Mouse (Mus musculus) limb, embryonic 11.5 days (tissue): Measurements from ENCODE around the gene Wnk4. TPM values are rescaled to one million over a fixed set of nuclear protein-coding genes. Genes with fewer than 3 reads are reported as not detected.
"Not testable (repeated sequence)": the region's sequence is repeated elsewhere in the genome, so short reads cannot be mapped to it uniquely, and the experiment has no call there.

Experiments used
- ATAC-seq: fragments of 200-750 bp; cut with Nextera tagmentation; 2 replicates; pipeline ENCODE4 v1.8.0; 2017; ENCODE audit warnings: low read depth; ENCODE audit not compliant: insufficient number of reproducible peaks, low FRiP score, low TSS enrichment
- DNase-seq: peaks from one replicate; pipeline ENCODE4 v3.0.0-alpha.2; 2015; ENCODE audit warnings: low spot score
- H3K27ac ChIP-seq: fragments of 300-500 bp; sonication (generic); replicated peaks from 2 replicates; pipeline ENCODE4 v1.5.1; 2014; ENCODE audit warnings: low read depth, mild to moderate bottlenecking, low read length
- H3K27me3 ChIP-seq: fragments of 300-500 bp; sonication (generic); 2 replicates; pipeline ENCODE4 v1.6.1; 2014; ENCODE audit warnings: mild to moderate bottlenecking, low read length, mixed read lengths; ENCODE audit not compliant: control insufficient read depth, insufficient read depth
- H3K36me3 ChIP-seq: fragments of 300-500 bp; sonication (generic); 2 replicates; pipeline ENCODE4 v1.6.1; 2014; ENCODE audit warnings: mild to moderate bottlenecking, low read length, moderate library complexity, mixed read lengths; ENCODE audit not compliant: control insufficient read depth, insufficient read depth
- H3K4me1 ChIP-seq: fragments of 300-500 bp; sonication (generic); 2 replicates; pipeline ENCODE4 v1.6.1; 2014; ENCODE audit warnings: low read length, mixed read lengths; ENCODE audit not compliant: control insufficient read depth, insufficient read depth
- H3K4me2 ChIP-seq: fragments of 300-500 bp; sonication (generic); 2 replicates; pipeline ENCODE4 v1.6.1; 2014; ENCODE audit warnings: low read depth, mild to moderate bottlenecking, moderate library complexity; ENCODE audit not compliant: severe bottlenecking
- H3K4me3 ChIP-seq: fragments of 300-500 bp; sonication (generic); 2 replicates; pipeline ENCODE4 v1.5.1; 2014; ENCODE audit warnings: low read depth, low read length
- H3K9ac ChIP-seq: fragments of 300-500 bp; sonication (generic); 2 replicates; pipeline ENCODE4 v1.6.1; 2014; ENCODE audit warnings: mild to moderate bottlenecking, low read length
- H3K9me3 ChIP-seq: fragments of 300-500 bp; sonication (generic); 2 replicates; pipeline ENCODE4 v1.6.1; 2016; ENCODE audit warnings: low read length; ENCODE audit not compliant: control insufficient read depth
- WGBS: fragments of 180-500 bp; shearing (Covaris S2); extraction: QIAGEN DNeasy Blood & Tissue Kit; methylation state at CpG from one replicate; pipeline ENCODE4 v1.1.7; 2014; 5-methylcytosine and 5-hydroxymethylcytosine counted together
- polyA plus RNA-seq: library from polyadenylated mRNA; unstranded; fragments of >200 nt; fragmentation: Nextera tagmentation; extraction: Ambion mirVana; gene quantifications from 2 replicates; pipeline ENCODE4 v1.2.1, GENCODE M21; 2014

Gene Wnk4
- polyA plus RNA-seq, 1 experiment from 2014 or later = 7.0 TPM

DNA sequence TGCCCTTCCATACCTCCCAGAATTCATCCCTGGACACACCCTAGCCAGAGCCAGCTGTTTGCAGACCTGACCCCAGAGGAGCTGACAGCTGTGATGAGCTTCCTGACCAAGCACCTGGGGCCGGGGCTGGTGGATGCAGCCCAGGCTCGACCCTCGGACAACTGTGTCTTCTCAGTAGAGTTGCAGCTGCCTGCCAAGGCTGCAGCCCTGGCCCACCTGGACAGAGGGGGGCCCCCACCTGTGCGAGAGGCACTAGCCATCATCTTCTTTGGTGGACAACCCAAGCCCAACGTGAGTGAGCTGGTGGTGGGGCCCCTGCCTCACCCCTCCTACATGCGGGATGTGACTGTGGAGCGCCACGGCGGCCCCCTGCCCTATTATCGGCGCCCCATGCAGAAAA is 64.8 kb downstream of the Wnk4 start:
- H3K4me3 ChIP-seq, H3K9ac ChIP-seq, DNase-seq, H3K4me2 ChIP-seq, ATAC-seq, H3K9me3 ChIP-seq, H3K27me3 ChIP-seq, H3K27ac ChIP-seq, H3K4me1 ChIP-seq: not testable (repeated sequence)
- 91% methylated on average over 11 of the region's 11 CpGs for WGBS
- peaks cover 28% of the 10 kb centered on the region for H3K36me3 ChIP-seq

DNA sequence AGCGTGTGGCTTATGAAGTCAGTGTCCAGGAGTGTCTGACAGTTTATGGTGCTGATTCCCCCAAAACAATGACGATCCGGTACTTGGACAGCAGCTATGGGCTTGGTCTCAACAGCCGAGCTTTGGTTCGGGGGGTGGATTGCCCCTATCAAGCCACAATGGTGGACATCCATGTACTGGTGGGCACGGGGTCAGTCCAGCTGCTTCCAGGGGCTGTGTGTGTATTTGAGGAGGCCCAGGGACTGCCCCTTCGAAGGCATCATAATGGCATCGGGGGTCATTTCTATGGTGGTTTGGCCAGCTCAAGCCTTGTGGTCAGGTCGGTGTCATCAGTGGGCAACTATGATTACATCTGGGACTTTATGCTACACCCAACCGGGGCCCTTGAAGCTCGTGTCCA is 65.8 kb downstream of the Wnk4 start:
- H3K4me2 ChIP-seq = no peak overlapping the region
- no peaks in the 10 kb centered on the region for H3K9me3 ChIP-seq
- ATAC-seq (no peak), DNase-seq (no peak)
- no peaks in the 10 kb centered on the region for H3K27me3 ChIP-seq
- H3K4me1 ChIP-seq = no peaks in the 10 kb centered on the region
- no peak overlapping the region for H3K27ac ChIP-seq
- peaks cover 21% of the 10 kb centered on the region for H3K36me3 ChIP-seq
- no peak overlapping the region for H3K9ac ChIP-seq
- 85% methylated on average over 11 of the region's 11 CpGs for WGBS
- no peak overlapping the region for H3K4me3 ChIP-seq

Other genes with a start within 250 kb of the Wnk4 start
- 5.2 and 5.3 TPM in 2 replicates for gene Naglu, start 190.6 kb upstream of the Wnk4 start, polyA plus RNA-seq
- 0.15 TPM in 1 of 2 replicates, not detected in the other for gene Hsd17b1, start 182.2 kb upstream of the Wnk4 start, polyA plus RNA-seq
- gene Coasy, start 178.0 kb upstream of the Wnk4 start, polyA plus RNA-seq = 40.5 and 49.4 TPM in 2 replicates
- 40.6 and 48.9 TPM in 2 replicates for gene Mlx, start 173.3 kb upstream of the Wnk4 start, polyA plus RNA-seq
- 71.1 and 71.6 TPM in 2 replicates for gene Psmc3ip, start 165.1 kb upstream of the Wnk4 start, polyA plus RNA-seq
- 10.3 and 10.8 TPM in 2 replicates for gene Retreg3, start 140.7 kb upstream of the Wnk4 start, polyA plus RNA-seq
- gene Tubg1, start 140.6 kb upstream of the Wnk4 start, polyA plus RNA-seq = 113 and 119 TPM in 2 replicates
- gene Tubg2, start 104.7 kb upstream of the Wnk4 start, polyA plus RNA-seq = 4.8 and 5.0 TPM in 2 replicates
- gene Cntnap1, start 90.0 kb upstream of the Wnk4 start, polyA plus RNA-seq = 0.04 and 0.21 TPM in 2 replicates
- 2.6 and 4.1 TPM in 2 replicates for gene Plekhh3, start 89.2 kb upstream of the Wnk4 start, polyA plus RNA-seq
- 0.13 TPM in 1 of 2 replicates, not detected in the other for gene Ccr10, start 85.1 kb upstream of the Wnk4 start, polyA plus RNA-seq
- gene Ezh1, start 34.1 kb upstream of the Wnk4 start, polyA plus RNA-seq = 12.7 and 13.4 TPM in 2 replicates
- gene Ramp2, start 14.5 kb upstream of the Wnk4 start, polyA plus RNA-seq = 60.4 and 67.2 TPM in 2 replicates
- 111 and 120 TPM in 2 replicates for gene Vps25, start 6.9 kb upstream of the Wnk4 start, polyA plus RNA-seq
- gene Cntd1, start 18.4 kb downstream of the Wnk4 start, polyA plus RNA-seq = 1.3 and 1.8 TPM in 2 replicates
- 191 and 204 TPM in 2 replicates for gene Coa3, start 18.5 kb downstream of the Wnk4 start, polyA plus RNA-seq
- gene Becn1, start 41.7 kb downstream of the Wnk4 start, polyA plus RNA-seq = 135 and 139 TPM in 2 replicates
- 158 and 164 TPM in 2 replicates for gene Psme3, start 55.6 kb downstream of the Wnk4 start, polyA plus RNA-seq
- 1.5 and 1.9 TPM in 2 replicates for gene Aoc2, start 64.5 kb downstream of the Wnk4 start, polyA plus RNA-seq
- gene Aoc3, start 70.0 kb downstream of the Wnk4 start, polyA plus RNA-seq = not detected in 2 replicates
- gene G6pc, start 107.0 kb downstream of the Wnk4 start, polyA plus RNA-seq = not detected in 2 replicates
- 89.0 and 91.6 TPM in 2 replicates for gene Aarsd1, start 157.0 kb downstream of the Wnk4 start, polyA plus RNA-seq
- 10.4 and 11.5 TPM in 2 replicates for gene Gm27029, start 164.2 kb downstream of the Wnk4 start, polyA plus RNA-seq
- gene Rundc1, start 164.5 kb downstream of the Wnk4 start, polyA plus RNA-seq = 13.3 and 14.4 TPM in 2 replicates
- gene Ptges3l, start 164.8 kb downstream of the Wnk4 start, polyA plus RNA-seq = 4.3 and 4.5 TPM in 2 replicates
- 459 and 489 TPM in 2 replicates for gene Rpl27, start 181.7 kb downstream of the Wnk4 start, polyA plus RNA-seq
- gene Ifi35, start 187.8 kb downstream of the Wnk4 start, polyA plus RNA-seq = 3.3 and 3.4 TPM in 2 replicates
- gene Rnd2, start 204.4 kb downstream of the Wnk4 start, polyA plus RNA-seq = 4.7 and 4.8 TPM in 2 replicates
- gene Vat1, start 205.7 kb downstream of the Wnk4 start, polyA plus RNA-seq = 17.7 and 19.3 TPM in 2 replicates